Mouse (Mus musculus): ENCODE measurements at regions not wholly inside any gene's neighbourhood (a gene's known extent, or its start where the extent isn't known, plus 50 kb on each side); places are given as distances from the start of the nearest gene placed in this dataset.
A peak's percentile ranks its signal among the peaks of the same experiment; 100 is the strongest.

DNA sequence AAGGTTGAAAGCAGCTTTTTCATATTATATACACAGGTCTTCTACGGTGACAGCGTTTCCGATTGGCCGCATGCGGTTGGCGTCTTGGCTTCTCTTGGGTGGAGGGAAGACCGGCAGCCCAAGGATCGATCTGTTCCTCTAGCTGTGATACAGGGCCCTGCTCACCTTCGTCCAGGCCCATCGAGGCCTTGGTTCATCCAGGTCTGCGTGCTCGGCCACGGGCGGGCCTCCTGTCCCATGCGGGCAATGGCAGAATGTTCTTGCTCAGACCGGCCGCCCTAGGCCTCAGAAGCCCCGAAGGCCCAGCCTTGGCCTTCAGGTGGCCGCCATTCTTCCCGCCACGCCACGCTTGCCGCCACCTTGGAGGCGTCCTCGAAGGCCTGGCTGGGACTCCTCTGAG, 194.4 kb upstream of the Ppp6c start:
- H3K9ac ChIP-seq (replicated peaks; ENCODE audit: low read depth, low read length) = no peak overlapping the region
- no peaks in the 10 kb centered on the region for H3K36me3 ChIP-seq (ENCODE audit: control insufficient read depth, insufficient read depth)
- H3K4me3 ChIP-seq (replicated peaks; ENCODE audit: low read length) = no peak overlapping the region
- H3K27ac ChIP-seq (ENCODE audit: low read length) = no peak overlapping the region
- no peaks in the 10 kb centered on the region for H3K4me1 ChIP-seq (replicated peaks; ENCODE audit: control insufficient read depth, insufficient read depth, low read length)
- no peaks in the 10 kb centered on the region for H3K9me3 ChIP-seq (ENCODE audit: control insufficient read depth, low read length)
- no peaks in the 10 kb centered on the region for H3K27me3 ChIP-seq (replicated peaks; ENCODE audit: control insufficient read depth, insufficient read depth, low read length)
- H3K4me2 ChIP-seq (ENCODE audit: low read length) = no peak overlapping the region
- no peak for ATAC-seq
- WGBS = over 99% methylated on average over 23 of the region's 25 CpGs

DNA sequence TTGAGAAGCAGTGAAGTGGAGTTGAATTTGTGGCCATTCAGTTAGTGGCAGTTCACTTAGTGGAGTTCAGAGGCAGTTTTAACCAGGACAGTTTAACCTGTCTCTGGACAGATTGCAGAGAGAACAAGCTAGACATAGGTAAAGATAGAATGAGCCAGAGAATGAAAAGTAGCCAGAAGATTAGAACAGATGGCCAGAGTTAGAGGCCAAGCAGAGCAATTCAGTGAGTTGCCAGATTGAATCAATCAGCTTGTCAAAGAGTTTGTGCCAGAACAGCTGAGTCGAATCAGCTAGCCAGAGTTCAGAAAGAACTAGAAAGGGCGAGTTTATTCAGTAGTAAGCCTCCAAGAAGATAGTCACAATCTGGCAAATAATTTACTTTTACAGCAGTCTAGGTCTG, 174.1 kb upstream of the Ppp6c start:
- Histone ChIP-seq H3K36me3 (ENCODE audit: control insufficient read depth, insufficient read depth) (no peaks in the 10 kb centered on the region), H3K27ac (ENCODE audit: low read length) (no peak overlapping the region), H3K4me3 (replicated peaks; ENCODE audit: low read length) (no peak overlapping the region), H3K4me1 (replicated peaks; ENCODE audit: control insufficient read depth, insufficient read depth, low read length) (no peaks in the 10 kb centered on the region), H3K9me3 (ENCODE audit: control insufficient read depth, low read length) (no peaks in the 10 kb centered on the region), H3K4me2 (ENCODE audit: low read length) (no peak overlapping the region), H3K9ac (replicated peaks; ENCODE audit: low read depth, low read length) (no peak overlapping the region), H3K27me3 (replicated peaks; ENCODE audit: control insufficient read depth, insufficient read depth, low read length) (no peaks in the 10 kb centered on the region)
- ATAC-seq = no peak
- WGBS = 55% methylated on average over 2 of the region's 2 CpGs

DNA sequence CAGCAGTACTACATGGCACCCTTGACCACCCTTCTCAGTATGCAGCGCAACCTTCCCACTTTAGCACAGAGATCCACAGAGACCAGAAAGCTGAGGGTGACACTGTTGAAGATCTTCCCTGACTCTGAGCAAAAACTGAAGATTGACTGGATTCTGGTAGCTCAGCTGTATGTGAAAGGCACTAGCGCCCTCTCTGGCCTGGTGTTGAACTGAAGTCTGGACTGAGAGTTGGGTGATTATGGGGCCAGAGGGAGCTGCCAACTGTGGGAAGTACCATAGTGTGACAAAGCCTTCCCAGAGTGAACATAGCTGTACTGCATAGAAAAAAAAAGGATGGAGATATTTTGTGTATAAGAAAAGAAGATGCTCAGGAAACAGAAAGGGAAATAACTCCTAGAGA, 173.3 kb upstream of the Ppp6c start:
- Histone ChIP-seq H3K4me1 (replicated peaks; ENCODE audit: control insufficient read depth, insufficient read depth, low read length) (no peaks in the 10 kb centered on the region), H3K36me3 (ENCODE audit: control insufficient read depth, insufficient read depth) (no peaks in the 10 kb centered on the region), H3K9ac (replicated peaks; ENCODE audit: low read depth, low read length) (no peak overlapping the region), H3K27ac (ENCODE audit: low read length) (no peak overlapping the region), H3K4me3 (replicated peaks; ENCODE audit: low read length) (no peak overlapping the region), H3K4me2 (ENCODE audit: low read length) (no peak overlapping the region), H3K9me3 (ENCODE audit: control insufficient read depth, low read length) (no peaks in the 10 kb centered on the region), H3K27me3 (replicated peaks; ENCODE audit: control insufficient read depth, insufficient read depth, low read length) (no peaks in the 10 kb centered on the region)
- 77% methylated on average over 2 of the region's 2 CpGs for WGBS
- no peak for ATAC-seq

DNA sequence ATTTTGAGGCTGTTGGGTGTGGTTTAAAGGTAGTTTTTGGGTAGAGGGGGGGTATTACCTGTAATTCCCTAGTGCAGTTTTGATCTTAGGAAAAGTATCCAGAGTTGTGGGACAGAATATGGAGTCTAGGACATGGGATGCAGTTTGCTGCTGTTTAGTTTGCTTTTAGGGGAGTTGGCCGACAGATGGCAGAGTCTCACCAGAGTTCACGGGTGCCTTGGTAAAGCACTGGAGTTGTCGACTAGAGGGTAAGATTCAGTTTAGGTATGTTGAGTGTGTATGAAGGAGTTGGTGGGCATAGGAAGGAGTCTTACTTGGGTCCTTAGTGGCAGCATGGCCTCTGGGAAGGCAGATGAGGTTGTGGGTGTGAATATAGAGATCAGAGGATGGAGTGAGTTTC, 168.4 kb upstream of the Ppp6c start:
- WGBS = 58% methylated on average over 3 of the region's 3 CpGs
- no peaks in the 10 kb centered on the region for H3K4me1 ChIP-seq (replicated peaks; ENCODE audit: control insufficient read depth, insufficient read depth, low read length)
- H3K4me3 ChIP-seq (replicated peaks; ENCODE audit: low read length) = no peak overlapping the region
- no peak overlapping the region for H3K4me2 ChIP-seq (ENCODE audit: low read length)
- H3K9ac ChIP-seq (replicated peaks; ENCODE audit: low read depth, low read length) = no peak overlapping the region
- ATAC-seq = no peak
- H3K27ac ChIP-seq (ENCODE audit: low read length) = no peak overlapping the region
- H3K27me3 ChIP-seq (replicated peaks; ENCODE audit: control insufficient read depth, insufficient read depth, low read length) = no peaks in the 10 kb centered on the region
- no peaks in the 10 kb centered on the region for H3K9me3 ChIP-seq (ENCODE audit: control insufficient read depth, low read length)
- no peaks in the 10 kb centered on the region for H3K36me3 ChIP-seq (ENCODE audit: control insufficient read depth, insufficient read depth)

DNA sequence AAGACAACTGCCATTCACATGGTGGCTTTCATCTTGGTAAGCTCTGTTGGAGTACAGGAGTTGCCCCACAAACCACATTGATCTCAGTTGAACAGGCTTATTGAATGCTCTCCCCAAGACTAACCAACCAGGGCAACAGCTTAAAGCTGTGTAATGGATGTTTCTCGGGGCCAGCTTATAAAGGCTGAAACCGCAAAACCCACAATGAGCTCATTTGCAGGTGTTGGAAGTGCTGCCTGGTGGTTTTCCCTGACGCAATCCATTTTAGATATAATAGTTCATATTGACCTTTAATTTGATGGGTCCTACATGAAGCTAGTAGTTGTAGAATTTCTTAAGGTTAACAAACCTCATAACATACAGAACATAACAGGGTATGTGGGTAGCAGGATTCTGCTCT, 151.0 kb upstream of the Ppp6c start:
- Histone ChIP-seq H3K27me3 (replicated peaks; ENCODE audit: control insufficient read depth, insufficient read depth, low read length) (no peaks in the 10 kb centered on the region), H3K9me3 (ENCODE audit: control insufficient read depth, low read length) (no peaks in the 10 kb centered on the region), H3K27ac (ENCODE audit: low read length) (no peak overlapping the region), H3K36me3 (ENCODE audit: control insufficient read depth, insufficient read depth) (no peaks in the 10 kb centered on the region), H3K4me2 (ENCODE audit: low read length) (no peak overlapping the region), H3K4me3 (replicated peaks; ENCODE audit: low read length) (no peak overlapping the region), H3K4me1 (replicated peaks; ENCODE audit: control insufficient read depth, insufficient read depth, low read length) (no peaks in the 10 kb centered on the region), H3K9ac (replicated peaks; ENCODE audit: low read depth, low read length) (no peak overlapping the region)
- ATAC-seq = no peak
- 93% methylated on average over 3 of the region's 3 CpGs for WGBS

DNA sequence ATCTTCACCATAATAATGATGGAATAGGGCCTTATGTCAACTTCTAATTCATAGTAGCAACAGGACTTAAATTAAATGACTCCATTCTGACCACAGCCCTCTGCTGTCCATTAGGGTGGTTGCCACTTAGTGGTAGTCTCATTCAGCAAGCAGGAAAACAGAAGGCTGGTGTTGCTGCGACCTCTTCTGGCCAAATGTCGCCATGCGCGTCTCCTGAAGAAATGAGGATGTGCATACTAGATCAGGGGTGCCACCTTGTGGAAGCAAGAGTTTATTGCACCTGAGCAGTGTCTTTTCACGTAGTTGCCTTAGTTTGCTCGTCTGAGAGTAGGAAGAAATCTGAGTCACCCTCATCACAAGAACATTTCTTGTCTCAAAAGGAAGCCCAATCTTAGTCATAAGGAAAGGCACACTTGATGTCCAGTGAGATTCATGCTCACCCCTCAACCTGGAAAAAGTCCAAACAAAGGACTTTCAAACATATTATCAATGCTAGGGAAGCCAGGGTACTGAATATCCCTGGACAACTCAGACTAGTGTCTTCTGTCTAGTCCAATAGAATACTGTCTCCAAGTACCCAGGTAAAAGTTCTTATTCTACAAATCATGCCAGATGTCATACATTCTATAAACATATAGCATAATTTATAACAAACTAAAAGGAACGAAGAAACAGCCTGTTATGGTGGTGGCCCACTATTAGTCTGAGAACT, 147.0 kb upstream of the Ppp6c start:
- no peaks in the 10 kb centered on the region for H3K36me3 ChIP-seq (ENCODE audit: control insufficient read depth, insufficient read depth)
- H3K9me3 ChIP-seq (ENCODE audit: control insufficient read depth, low read length) = no peaks in the 10 kb centered on the region
- no peak overlapping the region for H3K4me2 ChIP-seq (ENCODE audit: low read length)
- no peak overlapping the region for H3K4me3 ChIP-seq (replicated peaks; ENCODE audit: low read length)
- ATAC-seq = peak; percentile 92
- H3K27ac ChIP-seq (ENCODE audit: low read length) = no peak overlapping the region
- WGBS = 15% methylated on average over 7 of the region's 7 CpGs
- no peak overlapping the region for H3K9ac ChIP-seq (replicated peaks; ENCODE audit: low read depth, low read length)
- H3K4me1 ChIP-seq (replicated peaks; ENCODE audit: control insufficient read depth, insufficient read depth, low read length) = no peaks in the 10 kb centered on the region
- H3K27me3 ChIP-seq (replicated peaks; ENCODE audit: control insufficient read depth, insufficient read depth, low read length) = no peaks in the 10 kb centered on the region

DNA sequence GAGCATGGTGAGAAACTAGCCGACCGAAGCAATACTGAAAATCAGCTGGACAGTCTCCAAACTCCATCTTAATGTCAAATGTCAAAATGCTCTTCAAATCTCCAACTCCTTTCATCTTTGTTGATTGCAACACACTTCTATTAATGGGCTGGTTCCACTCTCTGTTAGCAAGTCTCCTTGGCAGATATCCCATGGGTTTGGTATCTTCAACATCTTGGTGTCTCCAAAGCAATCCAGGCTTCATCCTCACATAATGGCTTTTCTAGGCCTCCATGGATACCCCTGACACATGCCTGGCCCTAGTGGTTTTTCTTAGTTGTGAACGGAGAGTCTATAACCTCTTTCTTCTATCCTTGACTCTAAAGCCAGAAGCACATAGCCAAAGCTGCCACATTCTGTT, 118.0 kb upstream of the Ppp6c start:
- 92% methylated on average over 3 of the region's 3 CpGs for WGBS
- H3K4me2 ChIP-seq (ENCODE audit: low read length) = no peak overlapping the region
- H3K36me3 ChIP-seq (ENCODE audit: control insufficient read depth, insufficient read depth) = no peaks in the 10 kb centered on the region
- no peaks in the 10 kb centered on the region for H3K9me3 ChIP-seq (ENCODE audit: control insufficient read depth, low read length)
- no peaks in the 10 kb centered on the region for H3K4me1 ChIP-seq (replicated peaks; ENCODE audit: control insufficient read depth, insufficient read depth, low read length)
- ATAC-seq = no peak
- no peak overlapping the region for H3K4me3 ChIP-seq (replicated peaks; ENCODE audit: low read length)
- no peak overlapping the region for H3K27ac ChIP-seq (ENCODE audit: low read length)
- no peaks in the 10 kb centered on the region for H3K27me3 ChIP-seq (replicated peaks; ENCODE audit: control insufficient read depth, insufficient read depth, low read length)
- H3K9ac ChIP-seq (replicated peaks; ENCODE audit: low read depth, low read length) = no peak overlapping the region

DNA sequence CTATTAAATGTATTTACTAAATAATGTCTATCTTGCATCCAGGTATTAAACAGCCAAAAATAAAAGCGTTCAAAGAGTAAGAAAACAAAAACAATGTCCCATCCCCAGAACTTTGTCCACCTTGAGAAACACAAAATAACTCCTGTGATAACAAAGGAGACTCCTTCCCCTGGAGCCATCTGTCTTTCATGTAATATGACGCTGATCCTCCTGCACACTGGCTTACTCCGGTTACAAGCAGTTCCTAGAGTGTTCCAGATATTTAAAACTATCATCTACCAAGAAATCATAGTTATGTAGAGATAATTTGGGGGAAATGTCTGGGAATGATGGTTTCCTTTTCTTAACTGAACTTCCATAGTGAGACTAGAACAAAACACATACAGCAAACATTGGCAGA, 114.2 kb upstream of the Ppp6c start:
- Histone ChIP-seq H3K4me2 (ENCODE audit: low read length) (no peak overlapping the region), H3K27ac (ENCODE audit: low read length) (no peak overlapping the region), H3K27me3 (replicated peaks; ENCODE audit: control insufficient read depth, insufficient read depth, low read length) (no peaks in the 10 kb centered on the region), H3K4me1 (replicated peaks; ENCODE audit: control insufficient read depth, insufficient read depth, low read length) (no peaks in the 10 kb centered on the region), H3K9me3 (ENCODE audit: control insufficient read depth, low read length) (no peaks in the 10 kb centered on the region), H3K9ac (replicated peaks; ENCODE audit: low read depth, low read length) (no peak overlapping the region), H3K36me3 (ENCODE audit: control insufficient read depth, insufficient read depth) (no peaks in the 10 kb centered on the region), H3K4me3 (replicated peaks; ENCODE audit: low read length) (no peak overlapping the region)
- WGBS = 78% methylated on average over 3 of the region's 3 CpGs
- no peak for ATAC-seq

DNA sequence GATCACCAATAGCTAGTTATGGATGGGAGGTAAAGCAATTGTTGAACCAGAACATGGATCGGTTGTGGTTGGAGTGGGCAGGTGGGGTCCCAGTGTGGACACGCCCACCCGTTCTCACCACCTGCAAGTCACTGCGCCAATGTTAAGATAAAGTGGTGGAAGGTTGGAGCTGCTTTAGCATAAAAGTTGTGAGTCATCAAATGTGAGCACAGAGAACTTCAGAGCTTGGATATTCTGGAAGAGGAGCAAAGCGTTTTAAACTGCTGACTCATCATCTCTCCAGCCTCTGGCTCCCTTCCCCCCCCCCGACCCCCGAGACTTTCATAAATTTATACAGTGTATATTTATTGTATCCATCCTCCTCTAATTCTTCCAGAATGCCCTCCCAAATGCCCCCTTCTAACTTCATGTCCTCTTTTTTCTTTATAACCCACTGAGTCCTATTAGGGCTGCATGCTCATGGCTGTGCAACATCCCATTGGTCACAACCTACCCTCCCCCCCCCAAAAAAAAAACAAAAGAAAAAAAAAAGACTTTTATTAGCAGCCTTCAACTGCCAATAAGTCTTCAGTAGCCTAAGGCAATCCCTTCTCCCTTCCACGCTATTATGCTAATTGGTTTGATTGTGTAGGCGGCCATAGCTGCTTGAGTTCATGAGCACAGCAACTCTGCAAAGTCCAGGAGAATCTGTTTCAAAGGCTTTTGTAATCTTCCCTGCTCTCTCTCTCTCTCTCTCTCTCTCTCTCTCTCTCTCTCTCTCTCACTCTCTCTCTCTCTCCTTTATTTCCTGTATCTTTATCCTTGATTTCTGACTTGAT, 112.8 kb upstream of the Ppp6c start:
- ATAC-seq = no peak
- Histone ChIP-seq H3K4me1 (replicated peaks; ENCODE audit: control insufficient read depth, insufficient read depth, low read length) (no peaks in the 10 kb centered on the region), H3K27ac (ENCODE audit: low read length) (no peak overlapping the region), H3K9ac (replicated peaks; ENCODE audit: low read depth, low read length) (no peak overlapping the region), H3K4me2 (ENCODE audit: low read length) (no peak overlapping the region), H3K4me3 (replicated peaks; ENCODE audit: low read length) (no peak overlapping the region), H3K27me3 (replicated peaks; ENCODE audit: control insufficient read depth, insufficient read depth, low read length) (no peaks in the 10 kb centered on the region), H3K9me3 (ENCODE audit: control insufficient read depth, low read length) (no peaks in the 10 kb centered on the region), H3K36me3 (ENCODE audit: control insufficient read depth, insufficient read depth) (no peaks in the 10 kb centered on the region)
- 66% methylated on average over 9 of the region's 9 CpGs for WGBS
